Mouse (Mus musculus): Measurements from ENCODE around the gene Gng10. TPM values are rescaled to one million over a fixed set of nuclear protein-coding genes. Genes with fewer than 3 reads are reported as not detected.

Gene Gng10
- total and polyA plus RNA-seq, 3 experiments = 55.6 to 189 (median 78.6) TPM

- DNase-seq (ENCODE audit: extremely low read depth) = no peak
- peaks cover 10 to 49% of the 10 kb centered on the region in 2 experiments for H3K4me1 ChIP-seq (ENCODE audit: control insufficient read depth in 1 of 2, insufficient read depth in 2 of 2)
- H3K4me2 ChIP-seq (ENCODE audit: insufficient read depth, low read depth, poor library complexity, severe bottlenecking) = no peak overlapping the region
- H3K4me3 ChIP-seq (replicated peaks in 1 of 3; ENCODE audit: low read depth in 2 of 3, low read length in 2 of 3, poor library complexity in 1 of 3) = no peak overlapping the region
- no peak overlapping the region for H3K27ac ChIP-seq (ENCODE audit: insufficient read depth, low read depth)
- dilution Hi-C loops (cut with MboI; ENCODE audit: extremely low pct_ligation_motif_present, extremely low pct_unique_long_range_greater_than_20kb, low sequenced_read_pairs) = no loop called here
- no peak overlapping the region for H3K9ac ChIP-seq (ENCODE audit: insufficient read depth, low read depth)
- in situ Hi-C loops (cut with MboI; ENCODE audit: low pct_ligation_motif_present, low pct_unique_long_range_greater_than_20kb, low sequenced_read_pairs) = no loop called here
- TF ChIP-seq BHLHE40 (IDR thresholded peaks at IDR 0.05; ENCODE audit: low read depth, low read length) (peak; percentile 60), USF2 (conservative IDR thresholded peaks at IDR 0.05; ENCODE audit: low read depth, low read length) (no peak), EP300 (IDR thresholded peaks at IDR 0.05; ENCODE audit: low read length) (peak; percentile 69), ETS1 (conservative IDR thresholded peaks at IDR 0.05; ENCODE audit: low read depth, low read length) (peak; percentile 49; the same call in 1 of the 2 replicates), RCOR1 (conservative IDR thresholded peaks at IDR 0.05; ENCODE audit: low read depth, low read length) (no peak), TCF12 (IDR thresholded peaks at IDR 0.05; ENCODE audit: low read depth, low read length) (0 out of 2 replicates have a peak, but pooled peaks have one; percentile 12), IRF4 (IDR thresholded peaks at IDR 0.05; ENCODE audit: low read depth, low read length) (no peak)
- H3K27me3 ChIP-seq (replicated peaks) = no peaks in the 10 kb centered on the region
- no peaks in the 10 kb centered on the region for H3K79me2 ChIP-seq (replicated peaks; ENCODE audit: control insufficient read depth, extremely low read depth, insufficient read depth, poor library complexity, severe bottlenecking)
- H3K36me3 ChIP-seq (replicated peaks in 1 of 2; ENCODE audit: control insufficient read depth in 1 of 2, insufficient read depth in 1 of 2, low read length in 1 of 2) = no peaks in the 10 kb centered on the region
- H3K9me3 ChIP-seq (replicated peaks; ENCODE audit: low read length) = no peaks in the 10 kb centered on the region
Observed at GRCm38 (mm10) chr4:58989303-58989898, 45.5 kb upstream of the Gng10 start.

- DNase-seq (ENCODE audit: extremely low read depth) = no peak
- no peak for TF ChIP-seq BHLHE40 (IDR thresholded peaks at IDR 0.05; ENCODE audit: low read depth, low read length)
- TF ChIP-seq UBTF (IDR thresholded peaks at IDR 0.05; ENCODE audit: low read depth, low read length) = no peak
- no peak for TF ChIP-seq RCOR1 (conservative IDR thresholded peaks at IDR 0.05; ENCODE audit: low read depth, low read length)
- Histone ChIP-seq H3K27me3 (replicated peaks) (no peaks in the 10 kb centered on the region), H3K4me1 (ENCODE audit: control insufficient read depth in 1 of 2, insufficient read depth in 2 of 2) (peaks cover 8 to 52% of the 10 kb centered on the region in 2 experiments; a peak in 3 of 4 replicates), H3K27ac (ENCODE audit: insufficient read depth, low read depth) (no peak overlapping the region), H3K4me2 (ENCODE audit: insufficient read depth, low read depth, poor library complexity, severe bottlenecking) (no peak overlapping the region), H3K9me3 (replicated peaks; ENCODE audit: low read length) (no peaks in the 10 kb centered on the region), H3K36me3 (replicated peaks in 1 of 2; ENCODE audit: control insufficient read depth in 1 of 2, insufficient read depth in 1 of 2, low read length in 1 of 2) (no peaks in the 10 kb centered on the region), H3K9ac (ENCODE audit: insufficient read depth, low read depth) (no peak overlapping the region), H3K79me2 (replicated peaks; ENCODE audit: control insufficient read depth, extremely low read depth, insufficient read depth, poor library complexity, severe bottlenecking) (no peaks in the 10 kb centered on the region), H3K4me3 (replicated peaks in 1 of 3; ENCODE audit: low read depth in 2 of 3, low read length in 2 of 3, poor library complexity in 1 of 3) (no peak overlapping the region)
- in situ Hi-C loops (cut with MboI; ENCODE audit: low pct_ligation_motif_present, low pct_unique_long_range_greater_than_20kb, low sequenced_read_pairs) = loop anchor here (10.0 kb wide), 1 partner anchor 54 kb away; no protein-coding TSS in a partner anchor
- dilution Hi-C loops (cut with MboI; ENCODE audit: extremely low pct_ligation_motif_present, extremely low pct_unique_long_range_greater_than_20kb, low sequenced_read_pairs) = no loop called here
Observed at GRCm38 (mm10) chr4:58990609-58991434, 44.1 kb upstream of the Gng10 start.

- in situ Hi-C loops (cut with MboI; ENCODE audit: low pct_ligation_motif_present, low pct_unique_long_range_greater_than_20kb, low sequenced_read_pairs) = loop anchor here (10.0 kb wide), 1 partner anchor 53 kb away; no protein-coding TSS in a partner anchor
- no peak overlapping the region for H3K9ac ChIP-seq (ENCODE audit: insufficient read depth, low read depth)
Observed at GRCm38 (mm10) chr4:58992195-58992594, 42.7 kb upstream of the Gng10 start.

More at GRCm38 (mm10) chr4:58992195-58992594, 42.7 kb upstream of the Gng10 start:
- DNase-seq (ENCODE audit: extremely low read depth) = no peak
- TF ChIP-seq ETS1 (conservative IDR thresholded peaks at IDR 0.05; ENCODE audit: low read depth, low read length) = no peak
- no peak for TF ChIP-seq ZC3H11A (IDR thresholded peaks at IDR 0.05; ENCODE audit: low read depth, low read length)
- no peak for TF ChIP-seq MYC (IDR thresholded peaks at IDR 0.05; ENCODE audit: low read depth, low read length)
- no peak for TF ChIP-seq RAD21 (IDR thresholded peaks at IDR 0.05; ENCODE audit: low read depth, low read length)
- no peak for TF ChIP-seq ZNF384 (IDR thresholded peaks at IDR 0.05; ENCODE audit: low read depth, low read length)
- no peak for TF ChIP-seq ZMIZ1 (IDR thresholded peaks at IDR 0.05; ENCODE audit: low read depth, low read length)
- Histone ChIP-seq H3K27ac (ENCODE audit: insufficient read depth, low read depth) (no peak overlapping the region), H3K4me1 (ENCODE audit: control insufficient read depth in 1 of 2, insufficient read depth in 2 of 2) (peaks cover 8 to 46% of the 10 kb centered on the region in 2 experiments; a peak in 3 of 4 replicates), H3K36me3 (replicated peaks in 1 of 2; ENCODE audit: control insufficient read depth in 1 of 2, insufficient read depth in 1 of 2, low read length in 1 of 2) (no peaks in the 10 kb centered on the region), H3K79me2 (replicated peaks; ENCODE audit: control insufficient read depth, extremely low read depth, insufficient read depth, poor library complexity, severe bottlenecking) (no peaks in the 10 kb centered on the region), H3K4me3 (replicated peaks in 1 of 3; ENCODE audit: low read depth in 2 of 3, low read length in 2 of 3, poor library complexity in 1 of 3) (no peak overlapping the region), H3K9me3 (replicated peaks; ENCODE audit: low read length) (no peaks in the 10 kb centered on the region), H3K4me2 (ENCODE audit: insufficient read depth, low read depth, poor library complexity, severe bottlenecking) (no peak overlapping the region), H3K27me3 (replicated peaks) (no peaks in the 10 kb centered on the region)
- dilution Hi-C loops (cut with MboI; ENCODE audit: extremely low pct_ligation_motif_present, extremely low pct_unique_long_range_greater_than_20kb, low sequenced_read_pairs) = no loop called here
